Mouse (Mus musculus) E14TG2a.4 (cell line): ENCODE results near the gene Nacc1.

Experiments
- H3K27me3 ChIP-seq: 2 replicates; pipeline ENCODE4 v1.6.1; 2014; ENCODE audit warnings: low read length, control low read depth; ENCODE audit not compliant: insufficient read depth
- H3K36me3 ChIP-seq: 2 replicates; pipeline ENCODE4 v1.6.1; 2014; ENCODE audit warnings: low read length, control low read depth; ENCODE audit not compliant: insufficient read depth
- H3K4me1 ChIP-seq: replicated peaks from 2 replicates; pipeline ENCODE4 v1.6.1; 2014; ENCODE audit warnings: low read depth, low read length, control low read depth
- H3K4me3 ChIP-seq: replicated peaks from 2 replicates; pipeline ENCODE4 v1.5.1; 2014; ENCODE audit warnings: mild to moderate bottlenecking, low read length
- H3K9me3 ChIP-seq: 2 replicates; pipeline ENCODE4 v1.6.1; 2014; ENCODE audit warnings: low read length, control low read depth
- CTCF ChIP-seq: conservative IDR thresholded peaks from 2 replicates; pipeline ENCODE4 v1.5.1; 2014; ENCODE audit warnings: low read length
- NANOG ChIP-seq: IDR thresholded peaks from 2 replicates; pipeline ENCODE4 v1.6.1; 2014; ENCODE audit warnings: borderline replicate concordance, low read length, mixed read lengths
- POU5F1 ChIP-seq: IDR thresholded peaks from 2 replicates; pipeline ENCODE4 v1.6.1; 2014; ENCODE audit warnings: low read length, borderline replicate concordance

The Nacc1 gene

GRCm38 (mm10) chr8:84704867-84705831, 17.5 kb upstream of the Nacc1 start:
- H3K4me3 ChIP-seq, result peak overlapping the region; percentile 65
- H3K9me3 ChIP-seq, result no peaks in the 10 kb centered on the region
- H3K4me1 ChIP-seq, result peaks cover 63% of the 10 kb centered on the region
- peaks cover 77% of the 10 kb centered on the region for H3K27me3 ChIP-seq
- TF ChIP-seq CTCF (no peak), POU5F1 (no peak), NANOG (no peak)
- peaks cover 2% of the 10 kb centered on the region for H3K36me3 ChIP-seq

- Histone ChIP-seq H3K27me3 (peaks cover 77% of the 10 kb centered on the region), H3K9me3 (no peaks in the 10 kb centered on the region), H3K4me3 (peak overlapping the region; percentile 72), H3K4me1 (peaks cover 71% of the 10 kb centered on the region), H3K36me3 (peaks cover 10% of the 10 kb centered on the region)
- TF ChIP-seq CTCF (peak; percentile 74), NANOG (no peak), POU5F1 (no peak)
Observed at GRCm38 (mm10) chr8:84704356-84704755, 16.7 kb upstream of the Nacc1 start.

- peak overlapping the region; percentile 72 for H3K4me3 ChIP-seq
- H3K27me3 ChIP-seq, result peaks cover 72% of the 10 kb centered on the region
- TF ChIP-seq NANOG (no peak), CTCF (no peak), POU5F1 (no peak)
Observed at GRCm38 (mm10) chr8:84703466-84704249, 16.0 kb upstream of the Nacc1 start.

GRCm38 (mm10) chr8:84702963-84703465, 15.4 kb upstream of the Nacc1 start:
- TF ChIP-seq CTCF, result no peak
- no peak for TF ChIP-seq NANOG
- Histone ChIP-seq H3K4me3 (no peak overlapping the region), H3K9me3 (no peaks in the 10 kb centered on the region), H3K36me3 (peaks cover 23% of the 10 kb centered on the region), H3K4me1 (peaks cover 69% of the 10 kb centered on the region), H3K27me3 (peaks cover 67% of the 10 kb centered on the region)

More at GRCm38 (mm10) chr8:84703466-84704249, 16.0 kb upstream of the Nacc1 start:
- H3K4me1 ChIP-seq, result peaks cover 71% of the 10 kb centered on the region
- H3K36me3 ChIP-seq, result peaks cover 17% of the 10 kb centered on the region
- H3K9me3 ChIP-seq, result no peaks in the 10 kb centered on the region

GRCm38 (mm10) chr8:84702561-84702960, 14.9 kb upstream of the Nacc1 start:
- peaks cover 28% of the 10 kb centered on the region for H3K36me3 ChIP-seq
- TF ChIP-seq NANOG (no peak), CTCF (no peak), POU5F1 (no peak)
- H3K4me3 ChIP-seq, result no peak overlapping the region
- H3K9me3 ChIP-seq, result no peaks in the 10 kb centered on the region
- peaks cover 62% of the 10 kb centered on the region for H3K27me3 ChIP-seq
- H3K4me1 ChIP-seq, result peaks cover 67% of the 10 kb centered on the region

- Histone ChIP-seq H3K4me1 (peaks cover 70% of the 10 kb centered on the region), H3K27me3 (peaks cover 49% of the 10 kb centered on the region), H3K4me3 (peak within 1 kb of the TSS; percentile 64), H3K36me3 (peaks cover 41% of the 10 kb centered on the region), H3K9me3 (no peaks in the 10 kb centered on the region)
- no peak for TF ChIP-seq NANOG
Observed at GRCm38 (mm10) chr8:84700941-84701911, 13.6 kb upstream of the Nacc1 start, which contains the start of gene Lyl1. Gene Lyl1 (plus strand): TSS chr8:84701457.

GRCm38 (mm10) chr8:84700526-84700925, 12.9 kb upstream of the Nacc1 start:
- no peak overlapping the region for H3K4me3 ChIP-seq
- TF ChIP-seq CTCF (no peak), POU5F1 (no peak), NANOG (no peak)
- peaks cover 48% of the 10 kb centered on the region for H3K36me3 ChIP-seq
- H3K27me3 ChIP-seq, result peaks cover 43% of the 10 kb centered on the region
- no peaks in the 10 kb centered on the region for H3K9me3 ChIP-seq
- peaks cover 70% of the 10 kb centered on the region for H3K4me1 ChIP-seq
